Mouse (Mus musculus): ENCODE measurements around the gene Rpl5.

Rpl5 gene

GRCm38 (mm10) chr5:107943526-107943925 is 43.2 kb downstream of the Rpl5 start:
- no peak for DNase-seq (ENCODE audit: low spot score in 2 of 2)

- DNase-seq (ENCODE audit: low spot score in 2 of 2), result no peak
These were observed 46.2 kb downstream of the Rpl5 start for GRCm38 (mm10) chr5:107946475-107946874.

GRCm38 (mm10) chr5:107947548-107947947 is 47.2 kb downstream of the Rpl5 start:
- DNase-seq (ENCODE audit: low spot score in 2 of 2), result no peak

- DNase-seq (ENCODE audit: low spot score in 2 of 2), result no peak
These were observed 48.6 kb downstream of the Rpl5 start for GRCm38 (mm10) chr5:107948899-107949298.

- DNase-seq (ENCODE audit: low spot score in 2 of 2), result no peak
These were observed 49.3 kb downstream of the Rpl5 start for GRCm38 (mm10) chr5:107949607-107950006.

GRCm38 (mm10) chr5:107950643-107951042 is 50.3 kb downstream of the Rpl5 start:
- DNase-seq (ENCODE audit: low spot score in 2 of 2), result no peak
